ENCODE assay signal across 11 mouse cellular contexts in the genomic region with DNA sequence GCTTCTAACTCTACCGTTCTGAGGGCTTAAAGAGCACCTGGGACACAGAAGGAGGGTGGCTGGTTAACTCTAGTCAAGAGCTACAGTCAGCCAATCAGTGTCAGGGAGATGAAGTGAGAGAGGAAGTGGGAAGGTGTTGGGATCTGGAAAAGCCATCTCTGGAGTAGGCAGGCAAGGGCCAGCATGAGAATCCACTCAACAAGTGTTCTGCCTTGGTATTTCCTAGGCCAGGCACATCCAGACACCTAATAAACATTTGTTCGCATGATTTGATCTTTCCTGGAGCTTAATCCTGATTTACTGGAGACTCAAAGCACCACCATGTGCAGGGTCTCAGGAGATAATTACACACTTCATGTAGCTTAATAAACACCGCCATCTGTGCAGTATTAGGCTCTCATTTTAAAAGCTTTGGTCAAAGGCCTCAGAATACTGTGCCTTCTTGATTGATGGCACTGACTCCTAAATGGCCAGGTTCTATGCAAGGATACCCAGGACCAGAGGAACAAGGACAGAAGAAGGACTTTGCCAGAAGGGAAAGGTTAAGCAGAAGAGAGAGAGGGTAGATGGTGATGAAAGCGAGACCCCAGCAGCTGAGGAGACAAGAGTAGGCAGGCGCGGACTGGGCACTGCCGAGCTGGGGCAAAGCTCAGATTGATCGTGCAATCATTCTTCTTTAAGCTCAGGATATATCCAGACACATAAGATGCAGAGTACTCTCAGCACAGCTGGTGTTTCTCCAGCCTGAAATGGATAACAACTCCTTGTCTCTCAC.
A peak's percentile ranks its signal among the peaks of the same experiment; 100 is the strongest.
DNase-seq lines count a peak whose midpoint lies in the region; ATAC-seq and TF ChIP-seq lines count a peak whose summit lies in the region.
"Had no signal": no experiment of that assay in that cellular context is flagged by ENCODE, and none has a peak within 500 bp of the region (broad histone marks: within the 10 kb centered on the region; RNA-seq: fewer than 3 reads in every experiment).

No protein-coding gene starts in this region.

- no peak overlapping the region for H3K4me3 ChIP-seq in kidney, embryonic 14.5 days (ENCODE audit: low read length)
- no peak overlapping the region for H3K4me3 ChIP-seq in midbrain, embryonic 16.5 days (ENCODE audit: low read depth, low read length)
- H3K4me3 ChIP-seq: intestine, embryonic 15.5 days; liver, embryonic 12.5 days had no signal

- H3K9me3 ChIP-seq in kidney, embryonic 14.5 days (ENCODE audit: control insufficient read depth, low read length), result no peaks in the 10 kb centered on the region
- H3K9me3 ChIP-seq in midbrain, embryonic 16.5 days (replicated peaks; ENCODE audit: control insufficient read depth, low read length, poor library complexity, severe bottlenecking), result no peaks in the 10 kb centered on the region
- H3K9me3 ChIP-seq: intestine, embryonic 15.5 days; liver, embryonic 12.5 days had no signal

- TF ChIP-seq CTCF in brain, embryonic 14.5 days (IDR thresholded peaks at IDR 0.05; ENCODE audit: borderline replicate concordance, extremely low read depth, insufficient read depth, insufficient read length), result no peak

- no peaks in the 10 kb centered on the region for H3K4me1 ChIP-seq in kidney, embryonic 14.5 days (ENCODE audit: control insufficient read depth, insufficient read depth, low read length)
- no peaks in the 10 kb centered on the region for H3K4me1 ChIP-seq in midbrain, embryonic 16.5 days (ENCODE audit: control insufficient read depth, insufficient read depth, low read length)
- H3K4me1 ChIP-seq: intestine, embryonic 15.5 days; liver, embryonic 12.5 days had no signal

- peak; percentile 60 for ATAC-seq in kidney, embryonic 14.5 days (ENCODE audit: low FRiP score, low TSS enrichment)
- peak; percentile 48; the same call in 1 of the 2 replicates for ATAC-seq in midbrain, embryonic 16.5 days
- ATAC-seq: intestine, embryonic 15.5 days; liver, embryonic 12.5 days had no signal

- H3K27me3 ChIP-seq in kidney, embryonic 14.5 days (ENCODE audit: control insufficient read depth, insufficient read depth, low read length), result no peaks in the 10 kb centered on the region
- no peaks in the 10 kb centered on the region for H3K27me3 ChIP-seq in midbrain, embryonic 16.5 days (ENCODE audit: control insufficient read depth, insufficient read depth, low read depth, low read length)
- H3K27me3 ChIP-seq: CH12.LX; intestine, embryonic 15.5 days; liver, embryonic 12.5 days had no signal

- DNase-seq in kidney, adult 18-20 months, result no peak
- DNase-seq in brain, embryonic 14.5 days (ENCODE audit: low read depth), result peak; percentile 52
- DNase-seq in forelimb bud, embryonic 11.5 days (ENCODE audit: low read depth, low spot score), result peak; percentile 60
- DNase-seq in urinary bladder, postnatal 25 days (ENCODE audit: low spot score), result no peak
- DNase-seq in heart, adult 18-20 months, result no peak
- DNase-seq: cerebellum, adult 11 months had no signal

- no peaks in the 10 kb centered on the region for H3K36me3 ChIP-seq in kidney, embryonic 14.5 days (ENCODE audit: control insufficient read depth, insufficient read depth, low read length)
- peaks cover 2% of the 10 kb centered on the region; the same call in 1 of the 2 replicates for H3K36me3 ChIP-seq in midbrain, embryonic 16.5 days (ENCODE audit: control insufficient read depth, insufficient read depth, low read length)
- H3K36me3 ChIP-seq: intestine, embryonic 15.5 days; liver, embryonic 12.5 days had no signal

- H3K9ac ChIP-seq in kidney, embryonic 14.5 days (ENCODE audit: low read depth, low read length), result no peak overlapping the region
- H3K9ac ChIP-seq in midbrain, embryonic 16.5 days (ENCODE audit: low read depth, low read length), result no peak overlapping the region
- H3K9ac ChIP-seq: intestine, embryonic 15.5 days; liver, embryonic 12.5 days had no signal

- WGBS in kidney, embryonic 14.5 days, result 62% methylated on average over 8 of the region's 8 CpGs
- WGBS in midbrain, embryonic 16.5 days, result 71% methylated on average over 8 of the region's 8 CpGs

- H3K4me2 ChIP-seq in kidney, embryonic 14.5 days (replicated peaks; ENCODE audit: low read depth, low read length), result no peak overlapping the region
- no peak overlapping the region for H3K4me2 ChIP-seq in midbrain, embryonic 16.5 days (ENCODE audit: low read length)
- H3K4me2 ChIP-seq: intestine, embryonic 15.5 days; liver, embryonic 12.5 days had no signal

- no peak for TF ChIP-seq POLR2A in brain, embryonic 14.5 days (IDR thresholded peaks at IDR 0.05; ENCODE audit: borderline replicate concordance, extremely low read depth, insufficient read depth, insufficient read length, poor library complexity, severe bottlenecking)

- no peak overlapping the region for H3K27ac ChIP-seq in kidney, embryonic 14.5 days (ENCODE audit: low read depth, low read length)
- H3K27ac ChIP-seq in midbrain, embryonic 16.5 days (ENCODE audit: low read length), result no peak overlapping the region
- H3K27ac ChIP-seq: intestine, embryonic 15.5 days; liver, embryonic 12.5 days had no signal

Comparison
In these comparisons a context has a peak if more than half of its experiments do, and no peak if none do; other contexts are left out.
1. DNase-seq: peak in brain, embryonic 14.5 days (single experiment) and forelimb bud, embryonic 11.5 days (single experiment); none in kidney, adult 18-20 months (single experiment), urinary bladder, postnatal 25 days (single experiment) and heart, adult 18-20 months (0 of 2).